Mouse (Mus musculus) heart, embryonic 16.5 days (tissue): ENCODE data around the gene Emilin2. TPM values are rescaled to one million over a fixed set of nuclear protein-coding genes. Genes with fewer than 3 reads are reported as not detected.

ENCODE experiments used
- ATAC-seq: fragments of 200-750 bp; cut with Nextera tagmentation; replicated peaks from 2 replicates; pipeline ENCODE4 v1.8.0; 2017; ENCODE audit warnings: moderate number of reproducible peaks; ENCODE audit not compliant: insufficient read depth, low FRiP score; ENCODE audit errors: extremely low read depth
- H3K27ac ChIP-seq: fragments of 300-500 bp; sonication (generic); 2 replicates; pipeline ENCODE4 v1.5.1; 2014; ENCODE audit warnings: mild to moderate bottlenecking, low read length, control low read depth, moderate library complexity
- H3K27me3 ChIP-seq: fragments of 300-500 bp; sonication (generic); 2 replicates; pipeline ENCODE4 v1.6.1; 2014; ENCODE audit warnings: low read length, mixed read lengths; ENCODE audit not compliant: control insufficient read depth, insufficient read depth
- H3K36me3 ChIP-seq: fragments of 300-500 bp; sonication (generic); 2 replicates; pipeline ENCODE4 v1.6.1; 2014; ENCODE audit not compliant: control insufficient read depth, insufficient read depth
- H3K4me1 ChIP-seq: fragments of 300-500 bp; sonication (generic); 2 replicates; pipeline ENCODE4 v1.6.1; 2014; ENCODE audit warnings: low read length, mixed read lengths; ENCODE audit not compliant: control insufficient read depth, insufficient read depth
- H3K4me2 ChIP-seq: fragments of 300-500 bp; sonication (generic); 2 replicates; pipeline ENCODE4 v1.6.1; 2014; ENCODE audit warnings: low read depth, mild to moderate bottlenecking, control low read depth, low read length
- H3K4me3 ChIP-seq: fragments of 300-500 bp; sonication (generic); 2 replicates; pipeline ENCODE4 v1.5.1; 2014; ENCODE audit warnings: mild to moderate bottlenecking, control low read depth, low read length
- H3K9ac ChIP-seq: fragments of 300-500 bp; sonication (generic); 2 replicates; pipeline ENCODE4 v1.6.1; 2014; ENCODE audit warnings: low read length, control low read depth
- H3K9me3 ChIP-seq: fragments of 300-500 bp; sonication (generic); replicated peaks from 2 replicates; pipeline ENCODE4 v1.6.1; 2016; ENCODE audit warnings: low read length; ENCODE audit not compliant: control insufficient read depth
- WGBS: fragments of 180-500 bp; shearing (Covaris S2); extraction: QIAGEN DNeasy Blood & Tissue Kit; methylation state at CpG from one replicate; pipeline ENCODE4 v1.1.7; 2014; 5-methylcytosine and 5-hydroxymethylcytosine counted together
- polyA plus RNA-seq: library from polyadenylated mRNA; unstranded; fragments of >200 nt; fragmentation: Nextera tagmentation; extraction: Ambion mirVana; gene quantifications from 2 replicates; pipeline ENCODE4 v1.2.1, GENCODE M21; 2015

Gene Emilin2
- polyA plus RNA-seq, 1 experiment from 2014 or later = 35.5 TPM

- 40% methylated on average over 5 of the region's 5 CpGs for WGBS
- Histone ChIP-seq H3K9me3 (no peaks in the 10 kb centered on the region), H3K4me2 (no peak overlapping the region), H3K4me1 (peaks cover 21% of the 10 kb centered on the region), H3K27ac (no peak overlapping the region), H3K36me3 (no peaks in the 10 kb centered on the region), H3K9ac (no peak overlapping the region), H3K4me3 (no peak overlapping the region), H3K27me3 (no peaks in the 10 kb centered on the region)
- ATAC-seq = no peak
Measured at GRCm38 (mm10) chr17:71225091-71225490, 86.7 kb downstream of the Emilin2 start.

GRCm38 (mm10) chr17:71224521-71224920, 87.3 kb downstream of the Emilin2 start:
- no peaks in the 10 kb centered on the region for H3K36me3 ChIP-seq
- H3K27ac ChIP-seq = no peak overlapping the region
- ATAC-seq = no peak
- H3K4me2 ChIP-seq = no peak overlapping the region
- 49% methylated on average over 2 of the region's 2 CpGs for WGBS
- H3K4me1 ChIP-seq = peaks cover 24% of the 10 kb centered on the region
- no peaks in the 10 kb centered on the region for H3K9me3 ChIP-seq
- no peak overlapping the region for H3K9ac ChIP-seq
- no peak overlapping the region for H3K4me3 ChIP-seq
- H3K27me3 ChIP-seq = no peaks in the 10 kb centered on the region

- Histone ChIP-seq H3K4me3 (no peak overlapping the region), H3K27ac (no peak overlapping the region), H3K27me3 (no peaks in the 10 kb centered on the region), H3K9ac (no peak overlapping the region), H3K36me3 (no peaks in the 10 kb centered on the region), H3K4me2 (no peak overlapping the region), H3K4me1 (peaks cover 30% of the 10 kb centered on the region), H3K9me3 (no peaks in the 10 kb centered on the region)
- ATAC-seq = no peak
- 65% methylated on average over 5 of the region's 5 CpGs for WGBS
Measured at GRCm38 (mm10) chr17:71223676-71224075, 88.1 kb downstream of the Emilin2 start.

- Histone ChIP-seq H3K9me3 (peaks cover 5% of the 10 kb centered on the region; the same call in 1 of the 2 replicates), H3K4me2 (no peak overlapping the region), H3K27ac (peak overlapping the region; percentile 75), H3K9ac (no peak overlapping the region), H3K4me1 (peaks cover 30% of the 10 kb centered on the region), H3K4me3 (no peak overlapping the region), H3K27me3 (no peaks in the 10 kb centered on the region), H3K36me3 (peaks cover 4% of the 10 kb centered on the region; the same call in 1 of the 2 replicates)
- 65% methylated on average over 3 of the region's 3 CpGs for WGBS
- peak; percentile 87 for ATAC-seq
Measured at GRCm38 (mm10) chr17:71221383-71221782, 90.4 kb downstream of the Emilin2 start.

- Histone ChIP-seq H3K27ac (no peak overlapping the region), H3K4me3 (no peak overlapping the region), H3K27me3 (no peaks in the 10 kb centered on the region), H3K4me2 (no peak overlapping the region), H3K36me3 (peaks cover 4% of the 10 kb centered on the region; the same call in 1 of the 2 replicates), H3K4me1 (peaks cover 41% of the 10 kb centered on the region), H3K9ac (no peak overlapping the region), H3K9me3 (peaks cover 5% of the 10 kb centered on the region; the same call in 1 of the 2 replicates)
- no peak for ATAC-seq
- whole genome bisulfite sequencing = 89% methylated on average over 5 of the region's 5 CpGs
Measured at GRCm38 (mm10) chr17:71217111-71217685, 94.6 kb downstream of the Emilin2 start.

- Histone ChIP-seq H3K4me3 (no peak overlapping the region), H3K27ac (no peak overlapping the region), H3K36me3 (peaks cover 4% of the 10 kb centered on the region; the same call in 1 of the 2 replicates), H3K4me1 (peaks cover 34% of the 10 kb centered on the region), H3K9me3 (peaks cover 5% of the 10 kb centered on the region; the same call in 1 of the 2 replicates), H3K4me2 (no peak overlapping the region), H3K27me3 (no peaks in the 10 kb centered on the region), H3K9ac (no peak overlapping the region)
- WGBS = 91% methylated on average over 2 of the region's 2 CpGs
- ATAC-seq = no peak
Measured at GRCm38 (mm10) chr17:71216263-71216662, 95.5 kb downstream of the Emilin2 start.

GRCm38 (mm10) chr17:71215241-71215839, 96.4 kb downstream of the Emilin2 start:
- H3K9me3 ChIP-seq = peaks cover 5% of the 10 kb centered on the region; the same call in 1 of the 2 replicates
- no peak overlapping the region for H3K27ac ChIP-seq
- no peak for ATAC-seq
- H3K27me3 ChIP-seq = no peaks in the 10 kb centered on the region
- 35% methylated on average over 2 of the region's 2 CpGs for WGBS
- peaks cover 4% of the 10 kb centered on the region; the same call in 1 of the 2 replicates for H3K36me3 ChIP-seq
- no peak overlapping the region for H3K4me2 ChIP-seq
- H3K4me3 ChIP-seq = no peak overlapping the region
- no peak overlapping the region for H3K9ac ChIP-seq
- peaks cover 29% of the 10 kb centered on the region for H3K4me1 ChIP-seq

GRCm38 (mm10) chr17:71214514-71215240, 97.1 kb downstream of the Emilin2 start:
- H3K9ac ChIP-seq = no peak overlapping the region
- H3K27me3 ChIP-seq = no peaks in the 10 kb centered on the region
- H3K4me2 ChIP-seq = no peak overlapping the region
- no peak for ATAC-seq
- no peak overlapping the region for H3K4me3 ChIP-seq
- peaks cover 4% of the 10 kb centered on the region; the same call in 1 of the 2 replicates for H3K36me3 ChIP-seq
- WGBS = 72% methylated on average over 17 of the region's 17 CpGs
- peaks cover 5% of the 10 kb centered on the region; the same call in 1 of the 2 replicates for H3K9me3 ChIP-seq
- H3K27ac ChIP-seq = no peak overlapping the region
- peaks cover 27% of the 10 kb centered on the region for H3K4me1 ChIP-seq

GRCm38 (mm10) chr17:71213666-71214065, 98.1 kb downstream of the Emilin2 start:
- no peak for ATAC-seq
- Histone ChIP-seq H3K36me3 (peaks cover 4% of the 10 kb centered on the region; the same call in 1 of the 2 replicates), H3K9me3 (peaks cover 7% of the 10 kb centered on the region), H3K9ac (no peak overlapping the region), H3K27me3 (no peaks in the 10 kb centered on the region), H3K27ac (no peak overlapping the region), H3K4me1 (peaks cover 19% of the 10 kb centered on the region), H3K4me2 (no peak overlapping the region), H3K4me3 (no peak overlapping the region)
- 64% methylated on average over 1 of the region's 1 CpGs for WGBS
